Mouse (Mus musculus) 3T3-L1 (cell line): Measurements from ENCODE around the gene Knl1.

Experiments
- DNase-seq: peaks from one replicate; pipeline ENCODE4 v3.0.0-alpha.2; 2015; ENCODE audit warnings: low read depth, low spot score

Knl1 gene

DNA sequence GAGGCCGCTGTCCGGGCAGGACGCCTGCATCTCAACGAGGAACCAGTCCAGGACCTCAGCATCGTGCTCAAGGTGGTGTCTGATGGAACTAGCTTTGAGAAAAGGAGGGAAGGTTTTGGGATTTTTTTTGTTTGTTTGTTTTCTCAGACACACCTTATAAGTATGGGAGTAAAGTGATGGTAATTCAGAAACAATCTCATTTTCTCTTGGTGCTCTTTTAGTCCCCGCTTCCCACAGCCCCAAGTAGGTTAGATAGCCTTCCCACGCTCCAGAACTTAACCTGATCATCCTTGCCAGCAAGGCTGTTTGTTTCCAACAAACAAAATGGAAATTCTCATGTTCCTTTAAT is 11.5 kb upstream of the Knl1 start:
- DNase-seq: no peak

GRCm38 (mm10) chr2:119040882-119041281 is 6.0 kb upstream of the Knl1 start:
- peak; percentile 73 for DNase-seq

DNA sequence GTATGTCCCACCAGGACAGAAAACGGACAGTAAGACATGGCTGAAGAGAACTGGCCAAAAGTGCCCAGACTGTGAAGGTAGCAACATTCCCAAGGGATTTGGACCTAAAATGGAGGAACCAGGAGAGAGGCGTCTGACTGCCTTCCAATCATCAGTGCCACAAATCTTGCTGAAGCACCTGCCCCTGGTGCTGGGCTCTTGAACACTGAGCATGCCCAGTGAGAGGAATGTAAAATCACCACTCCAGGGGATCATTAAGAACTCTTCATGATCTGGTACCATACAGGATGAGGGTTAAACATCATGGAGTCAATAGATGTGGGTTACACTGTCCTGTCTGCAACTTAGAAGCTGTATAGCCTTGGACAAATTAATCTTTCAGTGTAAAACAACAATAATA is 1.8 kb upstream of the Knl1 start:
- DNase-seq: no peak

- no peak for DNase-seq
Observed at GRCm38 (mm10) chr2:119047849-119048248, 930 bp downstream of the Knl1 start.

DNA sequence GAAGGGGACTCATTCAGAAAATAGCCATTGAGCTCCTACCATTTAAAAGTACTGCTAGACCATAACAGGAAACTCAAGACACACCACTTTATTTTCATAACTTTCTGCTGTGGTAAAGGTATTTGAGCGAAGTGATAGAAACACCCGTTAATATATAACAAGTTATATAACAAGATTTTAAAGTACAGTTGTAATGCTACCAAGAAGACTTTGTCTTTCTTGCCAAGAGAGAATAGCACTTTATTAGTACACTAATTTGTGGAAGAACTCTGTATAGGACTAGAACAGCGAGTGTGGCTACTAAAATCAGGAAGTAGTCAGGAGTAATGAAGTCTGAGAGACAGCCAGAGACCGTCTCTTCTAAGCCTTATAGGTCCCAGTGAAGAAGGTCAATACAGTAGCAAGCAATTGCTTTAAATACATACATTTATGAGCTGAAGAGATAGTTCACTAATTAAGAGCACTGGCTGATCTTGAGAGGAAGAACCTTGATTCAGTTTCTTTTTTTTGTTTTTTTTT is 3.3 kb downstream of the Knl1 start:
- DNase-seq: no peak

GRCm38 (mm10) chr2:119060139-119060538 is 13.2 kb downstream of the Knl1 start:
- no peak for DNase-seq

- no peak for DNase-seq
Observed at GRCm38 (mm10) chr2:119072397-119072796, 25.5 kb downstream of the Knl1 start.

- no peak for DNase-seq
Observed at GRCm38 (mm10) chr2:119086156-119086555, 39.2 kb downstream of the Knl1 start.

DNA sequence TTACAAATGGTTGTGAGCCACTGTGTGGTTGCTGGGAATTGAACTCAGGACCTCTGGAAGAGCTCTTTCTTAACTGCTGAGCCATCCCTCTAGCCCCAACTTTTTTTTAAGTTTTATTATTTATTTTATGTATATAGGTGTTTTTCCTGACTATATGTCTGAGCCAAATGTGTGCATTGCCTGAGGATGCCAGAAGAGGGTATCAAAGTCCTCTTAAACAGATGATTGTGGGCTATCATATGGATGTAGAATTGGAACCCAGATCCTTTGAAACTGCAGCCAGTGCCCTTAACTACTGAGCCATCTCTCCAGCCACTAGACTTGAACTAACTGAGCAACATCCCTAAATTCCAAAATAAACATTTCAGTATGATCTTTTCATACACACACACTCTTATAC is 54.6 kb downstream of the Knl1 start:
- DNase-seq: peak; percentile 69

- peak; percentile 24 for DNase-seq
Observed at GRCm38 (mm10) chr2:119106583-119106982, 59.7 kb downstream of the Knl1 start.

DNA sequence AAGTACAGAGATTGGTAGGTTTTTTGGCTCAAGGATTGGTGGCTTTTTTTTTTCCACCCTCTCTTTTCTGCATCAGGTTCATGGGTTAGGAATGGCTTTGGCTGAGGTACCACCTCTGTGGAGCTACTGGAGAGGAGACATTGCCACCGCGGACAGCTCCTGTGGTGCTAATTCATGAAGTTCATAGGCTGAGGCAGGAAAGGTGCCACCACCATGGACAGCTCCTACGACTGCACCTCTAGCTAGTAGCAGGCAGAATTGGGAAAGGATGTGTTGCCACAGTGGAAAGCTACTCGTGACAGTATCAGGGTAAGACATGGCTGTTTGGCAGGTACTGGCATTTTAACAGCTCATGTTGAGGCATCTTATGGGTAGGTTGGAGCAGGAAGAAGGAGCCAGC is 61.6 kb downstream of the Knl1 start:
- DNase-seq: peak; percentile 87

DNA sequence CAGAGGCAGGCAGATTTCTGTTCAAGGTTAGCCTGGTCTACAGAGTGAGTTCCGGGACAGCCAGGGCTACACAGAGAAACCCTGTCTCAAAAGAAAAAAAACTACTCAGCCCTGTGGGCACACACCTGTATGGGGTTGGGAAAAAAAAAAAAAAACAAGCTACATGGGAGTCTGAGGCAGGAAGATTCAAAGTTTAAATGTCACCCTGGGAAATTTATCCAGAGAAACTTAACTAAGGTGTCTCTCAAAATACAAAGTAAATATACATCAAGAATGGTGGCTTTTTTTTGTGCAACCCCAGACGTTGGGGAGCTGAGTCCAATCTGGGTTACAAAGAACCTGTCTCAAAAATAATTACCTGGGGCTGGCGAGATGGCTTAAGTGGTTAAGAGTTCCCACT is 64.1 kb downstream of the Knl1 start:
- DNase-seq: no peak

- DNase-seq: peak; percentile 92
Observed at GRCm38 (mm10) chr2:119112438-119113112, 65.7 kb downstream of the Knl1 start, which contains the start of gene Rad51. Gene Rad51, plus strand, starts transcription at chr2:119112793.

DNA sequence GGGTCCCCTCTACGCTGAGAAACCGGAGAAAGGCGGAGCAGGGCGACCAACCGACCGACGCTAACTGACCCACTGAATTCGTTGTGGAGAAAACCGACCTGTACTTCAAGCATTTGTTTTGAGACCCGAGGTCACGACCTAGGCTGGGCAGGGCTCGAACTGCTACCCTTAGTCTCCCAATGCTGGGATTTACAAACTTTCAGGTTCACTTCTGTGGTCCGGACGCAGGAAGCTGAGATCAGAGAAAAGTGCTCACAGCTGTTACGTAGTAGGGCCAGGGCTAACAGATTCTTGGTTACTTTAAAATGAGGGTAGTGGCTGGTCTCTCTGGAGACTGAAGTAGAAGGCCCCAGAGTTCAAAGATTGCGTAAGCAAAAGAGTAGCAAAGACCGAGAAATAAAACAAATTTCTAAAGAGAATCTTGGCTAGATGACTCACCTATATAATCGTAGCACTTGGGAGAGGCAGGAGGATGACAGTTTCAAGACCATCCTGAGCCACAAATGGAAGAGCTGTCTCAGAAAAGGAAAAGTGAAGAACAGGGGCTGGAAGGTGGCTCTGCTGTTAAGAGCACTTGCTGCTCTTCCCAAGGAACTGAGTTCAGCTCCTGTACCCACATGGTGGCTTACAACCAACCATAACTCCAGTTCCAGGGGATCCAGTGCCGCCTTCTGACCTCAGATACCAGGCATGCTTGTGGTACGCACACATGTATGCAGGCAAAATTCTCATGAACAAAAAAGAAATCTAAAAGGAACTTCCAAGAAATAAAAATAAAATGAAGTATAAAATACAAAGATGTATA is 66.4 kb downstream of the Knl1 start:
- peak; percentile 61 for DNase-seq

GRCm38 (mm10) chr2:119136346-119136898 is 89.5 kb downstream of the Knl1 start:
- DNase-seq: no peak

- peak; percentile 57 for DNase-seq
Observed at GRCm38 (mm10) chr2:119145199-119145598, 98.3 kb downstream of the Knl1 start.

- DNase-seq: no peak
Observed at GRCm38 (mm10) chr2:119146435-119146834, 99.5 kb downstream of the Knl1 start.

DNA sequence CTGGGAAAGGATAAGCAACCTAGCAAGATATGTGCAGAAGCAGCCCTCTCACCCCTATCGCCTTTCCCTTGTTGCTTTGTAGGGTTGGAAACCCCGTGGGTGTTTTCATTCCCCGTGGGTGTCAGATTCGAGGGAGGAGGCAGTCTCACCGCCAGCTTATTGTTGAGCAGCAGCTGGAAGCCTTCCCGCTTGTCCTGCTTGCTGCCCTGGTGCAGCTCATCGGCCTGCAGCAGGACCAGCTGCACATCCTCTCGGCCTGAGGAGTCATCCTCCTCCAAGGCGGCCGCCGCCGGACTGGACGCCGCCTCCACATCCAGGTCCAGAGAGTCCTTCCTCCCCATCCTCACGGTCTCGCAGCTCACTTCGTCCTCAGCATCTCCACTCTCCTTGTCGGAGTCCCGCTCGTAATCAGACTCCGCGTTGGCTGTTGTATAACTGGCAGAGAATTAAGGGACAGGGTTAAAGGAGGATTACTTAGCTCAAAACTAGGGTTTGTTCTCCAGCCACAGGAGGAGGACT is 100.3 kb downstream of the Knl1 start:
- DNase-seq: no peak

- no peak for DNase-seq
Observed at GRCm38 (mm10) chr2:119147775-119148174, 100.9 kb downstream of the Knl1 start.

GRCm38 (mm10) chr2:119152255-119152654 is 105.3 kb downstream of the Knl1 start:
- DNase-seq: no peak

DNA sequence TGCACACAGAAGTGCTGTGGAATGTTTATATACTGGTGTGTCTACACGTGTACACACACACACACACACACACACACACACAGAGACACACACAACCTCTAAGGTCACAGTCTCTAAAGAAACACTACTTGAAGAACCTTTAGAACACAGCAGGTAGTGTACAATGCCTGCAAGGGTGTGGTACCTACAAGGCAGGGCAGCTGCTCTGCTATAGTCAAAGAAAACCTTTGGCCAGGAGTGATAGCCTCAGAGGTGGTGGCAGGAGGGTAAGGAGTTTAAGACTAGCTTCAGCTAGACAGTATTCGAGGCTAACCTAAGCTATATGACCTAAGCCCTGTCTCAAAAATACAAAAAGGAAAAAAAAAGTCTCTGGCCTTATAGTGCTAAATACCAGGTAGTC is 107.8 kb downstream of the Knl1 start:
- DNase-seq: no peak
